Mouse (Mus musculus) adrenal gland (tissue): ENCODE measurements around the gene 1700013H16Rik.
"Not testable (repeated sequence)": the region's sequence is repeated elsewhere in the genome, so short reads cannot be mapped to it uniquely, and the experiment has no call there.

ENCODE experiments used
- intact Hi-C: fragments of 180-260 bp; cut with DNase I; formaldehyde crosslinking; loops from one replicate; pipeline ENCODE4 v1.15.1; 2025
- long read RNA-seq, 2 experiments: library from polyadenylated mRNA; unstranded; transcript quantifications; one replicate each; pipeline ENCODE4 v2.0.0; 2020; ENCODE audit warnings: borderline replicate concordance in 1 of 2; ENCODE audit not compliant: insufficient replicate concordance in 1 of 2

The 1700013H16Rik gene
- long read RNA-seq, experiment 1: 0 reads
- long read RNA-seq, experiment 2: 0 reads

DNA sequence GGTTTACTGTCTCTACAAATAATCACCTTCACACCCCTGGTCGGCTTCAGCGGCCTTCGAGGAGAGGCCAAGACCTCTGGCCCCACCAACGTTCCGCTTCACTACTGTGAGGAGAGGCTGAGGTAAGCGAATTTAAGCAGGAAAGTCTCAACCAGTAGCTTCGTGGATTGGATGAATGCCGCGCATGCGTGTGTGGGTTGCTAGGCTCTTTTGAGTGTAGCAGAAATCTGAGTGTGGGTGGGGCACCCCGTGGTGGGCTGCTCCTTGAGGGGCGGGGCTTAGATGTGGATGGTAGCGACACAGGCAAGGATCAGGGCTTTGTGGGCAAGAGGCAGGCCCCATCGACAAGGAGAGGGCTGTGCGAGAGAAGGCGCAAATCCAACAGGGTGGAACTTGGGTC, at the start of gene 1700013H16Rik:
TSS of gene 1700013H16Rik (minus strand) at position 96 of the 400 bp plus-strand sequence.
- intact Hi-C loops: no loop called here

DNA sequence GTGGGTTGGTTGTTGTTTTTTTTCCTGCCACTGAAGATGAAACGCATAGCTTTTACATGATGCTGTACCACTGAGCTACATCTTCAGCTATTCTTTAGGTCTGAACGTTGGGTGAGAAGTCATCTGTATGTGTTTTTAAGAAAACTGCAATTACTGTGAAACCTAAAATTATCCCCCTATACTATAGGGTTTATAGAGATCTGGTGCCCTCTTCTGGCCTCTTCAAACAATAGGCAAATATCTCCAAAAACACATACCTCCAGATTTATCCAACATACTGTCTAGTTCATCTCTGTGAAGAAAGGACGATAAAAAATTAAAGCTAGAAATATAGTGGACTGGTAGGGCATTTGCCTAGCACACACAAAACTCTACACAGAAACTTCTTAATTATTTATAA, 41.4 kb upstream of the 1700013H16Rik start:
- intact Hi-C loops: no loop called here

DNA sequence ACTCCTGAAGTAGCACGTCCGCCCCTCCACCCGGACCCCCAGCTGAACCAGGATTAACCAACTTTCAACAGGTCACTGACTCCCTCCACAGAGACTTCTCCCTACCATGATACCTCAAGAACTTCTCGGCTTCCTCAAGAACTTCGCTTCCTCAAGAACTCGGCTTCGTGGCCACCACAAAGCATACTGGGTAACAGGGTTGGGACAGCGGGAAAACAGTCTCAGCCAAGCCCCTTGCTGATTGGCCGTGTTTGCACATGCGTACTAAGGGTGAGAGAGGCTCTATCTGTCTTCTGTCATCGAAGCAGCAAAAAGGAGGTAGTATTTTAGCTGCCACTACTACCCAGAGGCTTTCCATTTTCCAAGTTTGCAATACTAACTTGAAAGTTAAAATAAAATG, 39.9 kb upstream of the 1700013H16Rik start, which contains the start of gene Xlr:
TSS of gene Xlr (minus strand) at position 188 of the 400 bp plus-strand sequence.
- intact Hi-C loops: not testable (repeated sequence)

DNA sequence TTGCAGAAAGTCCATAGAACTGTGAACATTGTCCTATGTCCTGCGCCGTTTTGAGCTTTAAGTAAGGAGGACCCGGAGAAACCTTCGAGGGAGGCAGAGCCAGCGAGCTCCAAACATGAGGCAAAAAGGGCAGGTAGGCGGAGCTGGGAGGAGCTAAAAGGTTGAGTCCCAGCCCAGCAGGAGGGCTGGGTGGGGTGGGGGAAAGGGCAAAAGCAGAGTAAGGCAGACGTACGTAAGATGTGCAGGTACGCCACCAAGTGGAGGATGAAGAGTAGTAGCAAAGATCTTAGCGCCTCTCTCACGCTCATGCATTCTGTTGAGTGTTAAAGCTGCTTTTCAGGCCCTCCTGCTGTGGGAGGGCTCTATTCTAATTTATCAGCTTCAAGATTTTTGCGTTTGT, 18.6 kb upstream of the 1700013H16Rik start, which contains the start of gene Zfp36l3:
TSS of gene Zfp36l3 (minus strand) at position 119 of the 400 bp plus-strand sequence.
- intact Hi-C loops: no loop called here

DNA sequence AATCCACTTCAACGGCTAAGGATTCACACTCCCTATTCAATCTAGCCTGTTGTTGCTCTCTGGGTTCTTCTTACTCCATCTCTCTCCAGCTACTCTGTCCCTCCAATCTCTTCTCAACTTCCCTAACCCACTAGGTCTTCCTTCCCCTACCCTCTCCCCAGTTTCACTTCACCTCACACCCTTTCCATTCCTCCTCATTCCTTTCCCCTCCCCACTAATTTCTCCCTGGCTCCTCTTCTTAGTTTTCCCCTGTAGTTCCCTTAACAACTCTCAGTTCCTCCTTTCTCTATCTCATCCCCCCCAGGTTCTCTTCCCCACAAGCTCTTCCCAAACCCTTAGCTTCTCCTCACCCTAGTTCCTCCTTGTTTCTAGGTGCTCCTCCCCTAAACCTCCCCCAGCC, 4.8 kb downstream of the 1700013H16Rik start:
- intact Hi-C loops: no loop called here

DNA sequence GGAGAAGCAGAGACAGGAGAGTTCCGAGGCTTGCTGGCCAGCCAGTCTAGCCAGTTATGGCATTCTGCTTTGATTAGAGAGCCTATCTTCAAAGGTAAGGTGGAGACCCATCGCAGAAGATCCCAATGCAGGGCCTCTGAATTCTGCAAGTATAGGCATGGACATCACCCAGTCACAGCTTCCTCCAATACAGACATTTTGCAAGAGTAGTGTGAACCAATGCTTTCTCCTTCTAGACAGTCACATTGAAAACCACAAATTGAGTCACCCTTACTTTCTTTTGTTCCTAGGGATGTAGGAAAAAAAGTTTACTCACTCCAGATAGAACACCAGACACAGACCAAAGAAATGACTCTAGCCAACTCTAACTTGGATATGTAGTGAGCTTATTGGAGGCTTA, 28.7 kb downstream of the 1700013H16Rik start:
- intact Hi-C loops: no loop called here

DNA sequence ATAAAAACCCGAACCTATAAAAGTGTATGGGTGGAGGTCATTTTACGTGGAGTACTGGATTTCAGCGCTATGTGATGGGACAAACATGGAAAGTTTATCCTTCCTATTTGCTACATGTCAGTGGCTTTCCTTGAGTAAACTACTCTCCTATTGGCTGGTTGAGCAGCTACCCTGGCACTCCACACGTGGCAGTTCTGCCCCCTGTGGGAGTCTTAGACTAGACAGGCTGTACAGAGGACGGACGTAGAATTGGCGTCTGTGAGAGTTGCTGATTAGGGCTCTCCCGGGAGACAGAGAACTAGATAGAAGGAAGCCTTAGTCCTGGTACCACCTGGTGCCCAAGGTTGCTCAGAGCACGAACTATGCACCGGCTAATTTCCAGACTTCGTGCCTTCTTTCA, 33.0 kb downstream of the 1700013H16Rik start, which contains the start of gene 4930502E18Rik:
TSS of gene 4930502E18Rik (plus strand) at position 231 of the 400 bp plus-strand sequence.
- intact Hi-C loops: no loop called here

DNA sequence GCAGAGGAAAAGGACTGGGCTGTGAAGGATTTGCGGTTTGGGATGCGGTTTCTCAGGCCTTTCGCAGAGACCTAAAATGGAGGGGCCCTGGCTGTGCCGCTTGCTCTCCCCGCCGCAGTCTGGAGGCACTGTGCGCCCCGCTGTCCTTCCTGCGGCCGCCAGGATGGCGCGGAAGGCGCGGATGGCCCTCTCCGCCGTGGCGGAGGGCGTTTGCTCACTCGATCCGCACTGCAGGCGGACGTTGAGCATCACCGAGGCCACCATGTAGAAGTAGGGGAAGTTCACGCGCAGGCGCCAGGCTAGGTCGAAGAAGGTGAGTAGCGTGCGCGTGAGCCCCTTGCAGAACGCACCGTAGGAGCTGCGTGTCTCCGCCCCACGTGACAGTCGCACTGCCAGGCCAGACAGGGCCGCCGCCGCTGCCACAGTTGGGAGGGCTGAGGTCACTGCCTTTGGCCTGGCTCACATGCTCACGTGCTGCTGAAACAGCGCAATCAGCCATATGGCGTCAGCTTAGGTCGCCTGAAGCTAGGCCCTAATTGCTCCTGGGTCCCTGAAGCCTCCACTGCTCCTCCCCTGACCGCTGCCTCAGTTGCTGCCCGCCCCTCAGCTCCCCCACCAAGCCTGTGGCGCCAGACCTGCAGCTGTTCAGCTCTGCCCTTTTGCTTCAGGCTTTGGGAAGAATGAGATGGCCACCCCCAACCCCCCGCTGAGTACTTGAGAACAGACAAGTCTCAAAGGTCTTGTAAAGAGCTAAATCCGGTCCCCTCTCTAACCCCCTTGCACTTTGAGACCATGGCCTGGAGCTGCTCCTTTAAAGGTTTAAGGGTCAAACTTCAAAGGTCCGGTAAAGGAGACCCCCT, 41.1 kb downstream of the 1700013H16Rik start:
- intact Hi-C loops: no loop called here

DNA sequence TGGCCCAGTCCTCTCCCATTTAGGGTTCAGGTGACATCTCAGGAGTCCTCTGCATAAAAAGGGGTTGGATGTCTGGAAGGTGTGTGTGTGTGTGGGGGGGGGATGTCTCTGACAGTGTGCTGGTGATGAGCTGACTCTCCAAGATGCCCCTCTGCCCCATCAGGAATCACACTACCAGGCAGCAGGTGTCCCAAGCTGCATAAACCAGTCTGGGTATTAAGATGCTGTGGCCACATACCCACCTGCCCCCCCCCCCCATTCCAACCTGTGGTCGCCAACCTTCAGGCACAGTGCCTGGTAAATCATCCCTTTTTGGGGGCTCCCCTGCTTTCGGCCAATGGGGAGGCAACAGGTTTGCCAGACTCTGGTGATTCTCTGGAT, 41.7 kb downstream of the 1700013H16Rik start:
- intact Hi-C loops: no loop called here

DNA sequence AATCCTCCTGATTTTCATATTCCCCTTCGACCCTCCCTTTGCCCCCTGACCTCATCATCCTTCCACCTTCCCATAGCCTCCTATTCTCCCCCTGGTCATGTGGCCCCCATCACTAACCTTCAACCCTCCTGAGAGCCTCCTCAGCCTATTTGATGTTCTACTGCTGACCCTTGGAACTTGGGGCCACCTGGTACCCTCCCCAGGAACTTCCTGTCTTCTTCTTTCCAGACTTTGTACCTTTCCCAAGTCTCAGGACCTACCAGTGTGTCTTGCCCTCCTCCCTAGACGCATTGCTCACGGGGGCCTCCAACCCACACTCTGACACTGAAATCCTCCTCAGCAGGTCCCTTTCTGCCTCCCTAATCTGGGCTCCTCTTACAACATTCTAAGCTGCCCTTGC, 55.0 kb downstream of the 1700013H16Rik start:
- intact Hi-C loops: no loop called here

DNA sequence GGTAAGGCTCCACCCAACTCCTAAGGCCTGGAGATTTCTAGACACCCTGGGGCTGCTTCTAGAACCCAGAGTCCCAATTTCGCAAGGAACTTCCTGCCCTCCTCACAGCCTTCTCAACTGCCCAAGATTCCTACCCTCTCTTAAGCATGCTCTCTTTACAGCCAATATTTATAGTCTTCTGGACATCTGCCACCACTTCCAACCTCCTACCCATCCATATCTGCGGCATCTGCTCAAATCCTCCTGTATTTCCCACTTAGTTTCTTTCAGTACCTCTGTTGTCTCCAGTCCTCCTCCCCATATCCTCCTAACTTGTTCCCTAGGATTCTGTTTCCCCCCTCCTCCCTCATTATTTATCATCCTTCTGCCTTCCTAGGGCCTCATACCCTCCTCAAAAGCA, 58.4 kb downstream of the 1700013H16Rik start:
- intact Hi-C loops: no loop called here

DNA sequence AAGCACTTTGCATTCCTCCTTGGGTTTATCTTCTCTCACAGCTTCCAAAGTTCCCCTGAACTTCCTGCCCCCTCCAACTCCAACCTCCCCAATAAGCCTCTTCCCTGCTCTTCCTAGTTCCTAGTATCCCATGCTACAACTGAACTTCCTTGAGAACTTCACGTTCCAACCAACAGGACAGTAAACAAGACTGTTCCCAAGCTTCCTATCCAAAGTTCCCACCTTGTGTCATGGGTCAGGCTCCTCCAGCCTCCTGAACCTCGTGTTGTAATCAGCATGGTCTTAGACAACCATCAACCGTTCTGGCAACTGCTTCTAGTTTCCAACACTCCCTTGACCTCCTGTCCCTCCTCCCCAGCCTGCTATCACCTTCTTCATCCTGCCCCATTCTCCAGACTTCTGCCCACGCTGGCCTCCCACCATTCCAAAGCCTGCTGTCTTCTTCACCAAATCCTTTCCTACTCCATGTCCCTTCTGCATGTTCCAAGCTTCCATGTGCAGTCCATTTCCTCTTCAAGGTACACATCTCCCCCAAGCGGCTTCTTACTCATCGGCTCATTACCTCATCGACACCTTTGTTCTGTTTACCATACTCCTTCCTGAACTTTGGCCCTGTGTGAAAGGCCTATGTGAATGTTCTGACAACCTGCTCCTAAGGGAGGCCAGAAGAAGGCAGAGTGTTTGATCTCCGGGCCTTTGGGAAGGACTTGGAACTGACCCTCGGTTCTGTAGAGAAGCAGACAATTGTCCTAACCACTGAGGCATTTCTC, 63.4 kb downstream of the 1700013H16Rik start:
- intact Hi-C loops: no loop called here

DNA sequence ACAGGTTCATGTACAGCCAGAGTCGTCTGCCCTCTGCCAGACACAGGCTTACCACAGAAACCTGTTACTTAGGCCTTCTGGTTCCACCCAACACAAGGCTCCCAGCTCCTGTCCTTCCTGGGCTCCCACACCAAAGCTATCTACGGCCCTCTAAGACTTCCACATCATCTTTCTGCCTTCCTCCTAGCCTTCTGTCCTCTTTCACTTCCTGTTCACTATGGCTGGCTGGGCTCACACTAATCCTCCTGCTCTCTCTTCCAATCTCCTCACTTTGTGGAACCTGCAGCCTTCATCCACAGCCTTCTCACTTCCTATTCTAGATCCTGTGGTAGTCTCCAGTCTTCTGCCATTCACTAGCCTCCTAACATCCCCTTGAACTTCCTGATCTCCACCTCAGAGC, 64.5 kb downstream of the 1700013H16Rik start:
- intact Hi-C loops: no loop called here
